Mouse (Mus musculus): ENCODE measurements around the gene Frmd8.
A peak's percentile ranks its signal among the peaks of the same experiment; 100 is the strongest.
"Not testable (repeated sequence)": the region's sequence is repeated elsewhere in the genome, so short reads cannot be mapped to it uniquely, and the experiment has no call there.

Gene Frmd8

GRCm38 (mm10) chr19:5885838-5886237 lies 10.8 kb upstream of the Frmd8 start:
- no peak for DNase-seq (ENCODE audit: low read depth, low spot score)

GRCm38 (mm10) chr19:5883935-5884334 lies 8.9 kb upstream of the Frmd8 start:
- no peak for DNase-seq (ENCODE audit: low read depth, low spot score)

- not testable (repeated sequence) for DNase-seq (ENCODE audit: low read depth, low spot score)
Observed at GRCm38 (mm10) chr19:5882079-5882478, 7.0 kb upstream of the Frmd8 start.

GRCm38 (mm10) chr19:5881155-5881554 lies 6.1 kb upstream of the Frmd8 start:
- DNase-seq (ENCODE audit: low read depth, low spot score), result no peak

- no peak for DNase-seq (ENCODE audit: low read depth, low spot score)
Observed at GRCm38 (mm10) chr19:5879735-5880134, 4.7 kb upstream of the Frmd8 start.

GRCm38 (mm10) chr19:5878916-5879315 lies 3.8 kb upstream of the Frmd8 start:
- no peak for DNase-seq (ENCODE audit: low read depth, low spot score)

GRCm38 (mm10) chr19:5878362-5878722 lies 3.3 kb upstream of the Frmd8 start:
- no peak for DNase-seq (ENCODE audit: low read depth, low spot score)

- DNase-seq (ENCODE audit: low read depth, low spot score), result peak; percentile 41
Observed at GRCm38 (mm10) chr19:5877618-5878361, 2.7 kb upstream of the Frmd8 start, which contains the start of gene Slc25a45. Gene Slc25a45 (plus strand): TSS chr19:5877808.

- DNase-seq (ENCODE audit: low read depth, low spot score), result no peak
Observed at GRCm38 (mm10) chr19:5874391-5874968, 594 bp downstream of the Frmd8 start.

GRCm38 (mm10) chr19:5872931-5873556 lies 2.0 kb downstream of the Frmd8 start:
- DNase-seq (ENCODE audit: low read depth, low spot score), result no peak

GRCm38 (mm10) chr19:5872528-5872927 lies 2.5 kb downstream of the Frmd8 start:
- DNase-seq (ENCODE audit: low read depth, low spot score), result no peak

GRCm38 (mm10) chr19:5871683-5872082 lies 3.4 kb downstream of the Frmd8 start:
- DNase-seq (ENCODE audit: low read depth, low spot score), result no peak

- DNase-seq (ENCODE audit: low read depth, low spot score), result no peak
Observed at GRCm38 (mm10) chr19:5871273-5871672, 3.8 kb downstream of the Frmd8 start.

- DNase-seq (ENCODE audit: low read depth, low spot score), result no peak
Observed at GRCm38 (mm10) chr19:5868096-5868495, 7.0 kb downstream of the Frmd8 start.

GRCm38 (mm10) chr19:5864710-5865398 lies 10.2 kb downstream of the Frmd8 start:
- DNase-seq (ENCODE audit: low read depth, low spot score), result no peak

GRCm38 (mm10) chr19:5863776-5864175 lies 11.3 kb downstream of the Frmd8 start:
- DNase-seq (ENCODE audit: low read depth, low spot score), result no peak

GRCm38 (mm10) chr19:5862335-5863085 lies 12.6 kb downstream of the Frmd8 start:
- DNase-seq (ENCODE audit: low read depth, low spot score), result no peak

- DNase-seq (ENCODE audit: low read depth, low spot score), result no peak
Observed at GRCm38 (mm10) chr19:5856604-5857003, 18.5 kb downstream of the Frmd8 start.

GRCm38 (mm10) chr19:5852035-5852722 lies 22.9 kb downstream of the Frmd8 start:
- no peak for DNase-seq (ENCODE audit: low read depth, low spot score)

GRCm38 (mm10) chr19:5851481-5851971 lies 23.5 kb downstream of the Frmd8 start:
- no peak for DNase-seq (ENCODE audit: low read depth, low spot score)

- DNase-seq (ENCODE audit: low read depth, low spot score), result no peak
Observed at GRCm38 (mm10) chr19:5850860-5851259, 24.2 kb downstream of the Frmd8 start.

Data from embryo, embryonic 11.5 days (tissue).